Mouse (Mus musculus): ENCODE results near the gene Gab1. TPM values are rescaled to one million over a fixed set of nuclear protein-coding genes. Genes with fewer than 3 reads are reported as not detected.

Gene Gab1
- total RNA-seq, 2 experiments from 2014 or later = 30.2 to 35.5 TPM

- peak in 1 of 2 experiments; percentile 53 for DNase-seq
Observed at GRCm38 (mm10) chr8:80845284-80845683, 35.0 kb downstream of the Gab1 start.

GRCm38 (mm10) chr8:80843744-80844434 lies 36.4 kb downstream of the Gab1 start:
- DNase-seq = no peak

GRCm38 (mm10) chr8:80842514-80842913 lies 37.8 kb downstream of the Gab1 start:
- no peak for DNase-seq

DNA sequence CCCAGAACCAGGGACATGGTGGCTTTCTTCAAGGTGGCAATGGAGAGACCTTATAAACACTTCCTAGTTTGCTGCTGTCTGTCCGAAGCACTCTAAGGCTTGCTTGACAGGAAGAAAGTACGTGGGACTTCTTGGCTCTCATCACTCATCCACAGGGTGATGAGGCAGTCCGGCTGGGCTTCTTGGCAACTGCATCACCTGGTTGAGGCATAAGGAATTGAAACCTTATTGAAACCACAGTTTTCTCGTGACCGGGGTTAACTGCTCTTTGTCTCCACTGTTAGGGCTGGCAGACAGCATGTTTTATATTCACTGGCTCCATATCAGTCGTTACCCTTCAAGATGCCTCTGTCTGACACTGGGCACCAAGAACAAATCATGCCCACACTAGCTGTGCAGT lies 40.2 kb downstream of the Gab1 start:
- no peak for DNase-seq

DNA sequence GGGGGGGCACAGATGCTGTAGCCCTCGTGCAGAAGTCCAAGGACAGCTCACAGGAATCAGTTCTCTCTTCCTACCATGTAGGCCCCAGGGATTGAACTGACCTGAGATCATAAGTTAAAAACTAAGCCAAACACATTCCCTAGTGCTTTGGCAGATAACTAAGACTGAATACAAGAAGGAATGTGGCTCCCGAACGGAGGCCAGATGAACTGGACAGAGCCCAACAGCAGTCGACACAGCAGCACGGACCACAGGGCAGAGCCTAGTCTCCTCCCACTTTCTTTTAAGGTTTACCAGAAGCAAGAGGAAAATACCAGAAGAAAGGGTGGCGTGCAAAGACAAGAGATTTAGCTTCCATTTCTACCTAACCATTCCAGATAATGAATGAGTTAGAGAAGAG lies 42.1 kb downstream of the Gab1 start:
- peak; percentile 73 to 83 for DNase-seq

DNA sequence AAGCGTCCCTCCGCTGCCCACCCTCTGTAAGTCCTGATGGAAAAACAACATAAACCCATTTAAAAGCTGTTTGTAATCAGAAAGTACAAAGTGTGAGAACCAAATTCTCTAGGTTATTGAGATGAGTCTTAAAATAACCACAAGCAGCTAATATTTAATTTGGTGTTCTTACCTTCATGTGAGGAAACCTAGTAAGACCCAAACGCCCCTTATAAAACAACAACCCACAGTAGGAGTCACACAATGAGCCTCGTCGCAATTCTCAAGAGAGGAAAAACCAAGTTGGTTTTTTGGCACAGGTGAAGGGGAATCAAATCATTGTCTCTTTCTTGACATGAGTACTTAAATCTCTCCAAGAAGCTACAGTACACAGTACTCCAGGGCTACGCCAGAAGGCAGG lies 44.9 kb downstream of the Gab1 start:
- no peak for DNase-seq

GRCm38 (mm10) chr8:80834443-80834842 lies 45.9 kb downstream of the Gab1 start:
- no peak for DNase-seq

DNA sequence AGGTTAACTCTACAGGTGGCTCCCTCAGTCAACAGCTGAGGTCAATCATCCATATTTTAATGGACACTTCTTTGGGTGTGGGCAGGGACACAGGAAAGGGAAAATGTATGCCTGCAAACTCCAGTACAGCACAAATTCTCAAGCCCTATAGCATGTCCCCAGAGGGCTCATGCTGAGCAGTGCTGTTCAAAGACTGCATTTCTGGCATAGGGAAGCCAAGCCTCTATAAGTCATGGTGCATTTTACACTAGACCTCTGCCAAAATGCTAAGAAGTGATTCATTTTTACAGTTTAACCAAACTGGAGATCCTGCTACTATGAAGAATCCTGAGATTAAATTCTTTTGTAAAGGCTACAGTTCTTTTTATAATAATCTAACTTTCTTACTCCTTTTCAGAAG lies 47.8 kb downstream of the Gab1 start:
- no peak for DNase-seq

- DNase-seq = no peak
Observed at GRCm38 (mm10) chr8:80831876-80832524, 48.3 kb downstream of the Gab1 start.

DNA sequence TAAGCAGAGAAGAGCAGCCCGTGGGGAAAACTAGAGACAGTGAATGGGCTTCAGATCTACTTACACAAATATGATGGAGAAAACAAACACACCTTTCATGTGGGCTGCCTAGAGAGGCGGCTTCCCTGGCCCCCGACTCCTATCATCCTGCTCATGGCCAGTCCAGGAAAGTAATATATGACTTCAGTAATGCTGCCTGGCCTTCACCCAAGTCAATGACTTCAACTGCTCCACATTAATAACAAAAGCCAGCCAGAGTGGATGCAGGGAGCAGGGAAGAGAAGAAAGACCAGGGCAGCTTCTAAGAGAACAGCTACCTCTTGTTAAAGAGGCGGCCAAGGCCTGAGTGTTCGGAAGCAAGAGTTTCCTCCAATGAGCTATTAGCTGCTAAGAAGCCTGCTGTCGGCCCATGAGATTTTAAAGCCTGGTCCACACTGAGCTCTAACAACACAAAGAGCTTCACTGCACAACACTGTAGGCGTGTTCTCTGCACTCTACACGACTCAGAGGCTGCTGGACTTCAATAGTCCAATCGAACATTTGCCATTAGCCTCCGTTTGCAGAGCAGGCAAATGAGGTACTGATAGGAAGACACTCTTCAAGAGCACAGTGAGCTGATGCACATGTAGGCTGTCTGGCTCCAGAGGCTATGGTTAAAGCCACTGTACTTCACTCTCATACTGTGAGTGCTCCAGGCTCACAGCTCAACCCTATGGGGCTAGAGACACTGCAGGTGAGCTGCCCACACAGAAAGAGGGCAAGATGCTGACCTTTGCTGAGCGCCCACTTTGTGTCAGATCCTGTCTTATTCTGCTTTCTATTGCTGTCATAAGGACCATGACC lies 49.4 kb downstream of the Gab1 start:
- peak in 1 of 2 experiments; percentile 61 for DNase-seq

- no peak for DNase-seq
Observed at GRCm38 (mm10) chr8:80830141-80830540, 50.2 kb downstream of the Gab1 start.

GRCm38 (mm10) chr8:80826996-80827395 lies 53.3 kb downstream of the Gab1 start:
- DNase-seq = no peak

DNA sequence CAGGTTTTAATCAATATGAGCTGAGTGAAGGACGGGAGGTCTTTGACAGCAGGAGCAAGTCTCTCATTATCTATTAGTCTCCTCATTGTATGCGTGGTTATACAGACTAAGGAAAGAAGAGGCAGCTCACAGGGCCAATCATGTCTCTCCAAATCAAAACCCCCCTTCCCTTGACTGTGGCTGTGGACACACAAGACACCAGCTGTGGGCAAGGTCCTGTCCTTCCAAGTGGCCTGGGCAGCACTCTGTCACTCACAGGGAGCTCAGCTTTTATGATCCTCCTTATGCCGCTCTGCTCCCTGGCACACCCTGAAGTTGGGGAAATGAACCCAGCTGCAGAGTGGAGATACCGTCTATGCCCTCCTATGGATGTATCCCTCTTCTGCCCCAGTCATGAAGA lies 55.2 kb downstream of the Gab1 start:
- no peak for DNase-seq

DNA sequence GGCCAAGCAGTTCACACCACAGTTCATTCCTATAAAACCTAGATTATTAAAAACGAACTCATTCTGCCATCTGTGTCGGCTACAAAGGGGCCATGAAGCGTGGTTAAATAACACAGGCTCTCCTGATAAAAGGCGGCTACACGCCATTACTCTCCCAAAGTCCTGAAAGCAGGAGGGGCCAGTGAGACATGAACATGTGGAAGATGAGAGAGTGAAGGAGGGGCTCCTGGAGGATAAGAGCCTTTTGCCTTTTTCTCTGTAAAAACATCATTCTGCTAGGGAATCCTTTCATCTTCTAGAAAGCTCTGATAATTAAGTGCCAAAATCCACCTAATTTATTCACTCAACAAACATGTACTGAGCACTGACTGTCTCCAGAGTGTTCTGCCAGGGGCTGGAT lies 55.9 kb downstream of the Gab1 start:
- no peak for DNase-seq

DNA sequence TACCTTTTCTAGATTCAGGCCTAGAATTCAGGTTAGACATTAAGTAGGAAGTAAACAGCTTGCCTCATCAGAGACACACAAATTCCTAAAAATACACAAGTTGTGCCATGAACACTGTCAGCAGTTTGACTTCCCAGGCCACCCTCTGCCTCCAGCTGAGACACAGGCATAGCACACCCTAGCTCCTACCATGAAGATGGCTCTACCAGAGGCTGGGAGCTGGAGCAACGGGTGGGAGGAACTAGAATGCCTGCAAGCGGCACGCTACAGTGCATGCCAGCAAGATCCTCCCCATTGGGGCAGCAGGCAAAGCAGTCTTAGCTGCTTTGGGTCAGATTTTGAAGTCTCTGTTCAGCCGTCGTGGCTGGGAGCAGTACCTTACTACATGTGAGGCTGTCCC lies 57.1 kb downstream of the Gab1 start:
- DNase-seq = no peak

DNA sequence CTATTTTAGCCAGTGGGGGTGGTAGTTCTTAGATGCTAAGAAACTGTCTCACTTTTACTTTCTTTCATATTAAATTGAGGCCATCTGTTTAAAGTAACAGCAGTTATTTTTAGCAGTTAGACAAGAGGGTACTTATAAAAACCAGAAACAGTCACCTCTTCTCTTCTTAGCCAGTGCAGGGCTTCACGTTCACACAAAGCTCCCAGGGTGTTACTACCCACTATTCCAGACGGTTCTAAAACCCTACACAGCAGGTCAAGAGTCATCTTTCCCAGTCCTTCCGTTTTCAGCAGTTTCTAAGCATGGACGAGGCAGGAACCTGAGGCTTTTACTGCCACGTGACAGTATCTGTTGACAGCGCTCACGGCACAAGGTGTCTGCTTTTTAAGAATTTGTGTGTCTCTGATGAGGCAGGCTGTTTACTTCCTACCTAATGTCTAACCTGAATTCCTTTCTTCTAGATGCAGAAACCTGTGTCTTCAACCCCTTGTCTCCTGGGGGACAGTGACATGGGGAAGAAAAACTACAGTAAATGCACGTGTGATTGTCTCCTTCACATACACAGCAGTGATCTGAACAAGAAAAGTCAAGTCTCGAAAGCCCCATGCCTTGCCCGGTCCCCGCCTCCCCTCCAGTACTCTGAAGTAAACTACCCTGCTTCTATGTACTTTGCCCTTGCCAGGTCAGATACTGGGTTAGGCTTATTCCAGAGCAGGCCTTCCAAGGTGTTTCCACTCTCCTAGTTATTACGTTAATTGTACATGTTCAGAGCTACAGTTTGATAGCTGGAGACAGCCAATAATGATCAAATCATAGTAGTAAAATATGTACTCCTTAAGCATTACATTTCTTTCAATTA lies 58.7 kb downstream of the Gab1 start:
- no peak for DNase-seq

- no peak for DNase-seq
Observed at GRCm38 (mm10) chr8:80818978-80819377, 61.3 kb downstream of the Gab1 start.

DNA sequence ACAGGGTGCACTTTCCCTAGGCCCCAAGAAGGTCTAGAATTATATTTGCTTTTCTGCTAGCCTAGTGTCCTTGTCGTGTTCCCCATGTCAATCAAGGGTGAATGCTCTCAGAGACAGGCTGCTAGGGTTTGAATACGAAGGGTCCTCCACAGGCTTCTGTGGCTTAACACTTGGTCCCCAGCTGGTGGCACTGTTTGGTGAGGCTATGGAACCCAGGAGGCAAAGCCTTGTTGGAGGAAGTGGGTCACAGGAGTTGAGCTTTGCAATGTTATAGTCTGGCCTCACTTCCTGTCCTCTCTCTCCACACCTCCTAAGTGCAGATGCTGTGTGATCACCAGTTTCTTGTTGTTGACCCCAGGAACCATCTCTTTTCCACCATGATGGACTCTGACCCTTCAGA lies 63.3 kb downstream of the Gab1 start:
- no peak for DNase-seq

DNA sequence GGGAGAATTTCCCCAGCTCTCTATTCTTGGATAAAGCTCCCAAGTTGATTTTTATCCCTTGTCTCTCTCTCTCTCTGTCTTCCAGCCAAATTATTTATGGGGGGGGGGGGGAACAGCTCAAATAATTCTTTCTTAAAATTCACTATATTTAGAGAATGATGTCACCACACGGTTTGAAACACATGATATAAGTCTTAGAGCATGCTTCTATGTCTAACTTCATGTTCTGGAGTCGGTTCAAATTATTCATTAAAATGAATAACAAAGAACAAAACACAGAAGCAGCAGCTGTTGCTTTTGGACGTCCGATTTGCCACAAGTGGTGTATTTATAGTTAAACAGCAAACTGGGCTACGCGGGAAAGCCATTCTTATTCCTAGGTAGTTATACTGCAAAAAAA lies 65.1 kb downstream of the Gab1 start:
- DNase-seq = no peak

GRCm38 (mm10) chr8:80814087-80814791 lies 66.1 kb downstream of the Gab1 start:
- peak; percentile 66 to 80 for DNase-seq

- DNase-seq = peak; percentile 45 to 76
Observed at GRCm38 (mm10) chr8:80813439-80813838, 66.9 kb downstream of the Gab1 start.

DNA sequence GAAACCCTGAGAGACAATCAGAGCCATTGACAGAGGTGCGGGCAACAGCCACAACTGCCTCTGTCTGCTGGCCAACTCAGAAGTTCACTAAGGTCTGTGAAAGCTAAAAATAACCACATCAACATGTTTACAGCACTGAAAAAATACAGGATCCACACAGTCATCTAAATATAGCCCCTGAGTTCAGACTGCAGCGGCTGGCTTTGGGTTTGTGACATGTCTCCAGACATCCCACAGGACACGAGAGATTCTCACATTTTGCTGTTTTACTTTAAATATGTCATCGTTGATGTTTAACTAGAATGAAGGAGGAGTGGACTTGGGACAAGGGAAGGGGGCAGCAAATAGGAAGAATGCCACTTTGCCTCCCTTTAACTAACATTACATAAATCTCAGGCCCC lies 68.7 kb downstream of the Gab1 start:
- DNase-seq = peak; percentile 67 to 75
